Mouse (Mus musculus) heart, postnatal 14 days (tissue): Measurements from ENCODE around the gene Ppp1r15b. TPM values are rescaled to one million over a fixed set of nuclear protein-coding genes. Genes with fewer than 3 reads are reported as not detected.

Experiments
- DNase-seq, 2 experiments: peaks; one replicate each; pipeline ENCODE4 v3.0.0; 2021 to 2022
- intact Hi-C: fragments of 180-260 bp; cut with DNase I; formaldehyde crosslinking; loops from one replicate; pipeline ENCODE4 v1.15.1; 2025
- total RNA-seq, 2 experiments: library from RNA; stranded (reverse); gene quantifications; 2 replicates each; pipeline ENCODE4 v1.2.3; 2021

The Ppp1r15b gene
- total RNA-seq, 2 experiments from 2014 or later: 32.2 to 34.6 TPM

DNA sequence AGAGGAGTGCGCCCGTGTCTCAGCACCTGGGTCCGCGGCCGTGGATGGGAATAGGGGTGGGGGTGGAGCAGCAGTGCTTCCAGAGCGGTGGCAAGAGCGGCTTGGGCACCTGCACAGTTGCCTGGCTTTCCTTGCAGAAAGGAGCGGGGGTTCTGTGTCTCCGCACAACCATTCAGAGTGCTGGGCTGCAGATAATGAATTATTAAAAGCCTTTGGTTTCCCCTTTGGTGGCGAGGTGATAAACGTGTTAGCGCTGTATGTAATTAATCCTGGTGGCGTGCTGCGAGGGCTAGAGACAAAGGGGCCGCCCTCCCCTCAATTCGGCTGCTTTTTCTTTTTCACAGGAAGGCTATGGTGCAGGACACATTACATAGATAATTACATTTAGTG is 51.8 kb downstream of the Ppp1r15b start:
- intact Hi-C loops: loop anchor here (5.0 kb wide), 2 partner anchors 45 to 85 kb away; no protein-coding TSS in a partner anchor
- DNase-seq: no peak

DNA sequence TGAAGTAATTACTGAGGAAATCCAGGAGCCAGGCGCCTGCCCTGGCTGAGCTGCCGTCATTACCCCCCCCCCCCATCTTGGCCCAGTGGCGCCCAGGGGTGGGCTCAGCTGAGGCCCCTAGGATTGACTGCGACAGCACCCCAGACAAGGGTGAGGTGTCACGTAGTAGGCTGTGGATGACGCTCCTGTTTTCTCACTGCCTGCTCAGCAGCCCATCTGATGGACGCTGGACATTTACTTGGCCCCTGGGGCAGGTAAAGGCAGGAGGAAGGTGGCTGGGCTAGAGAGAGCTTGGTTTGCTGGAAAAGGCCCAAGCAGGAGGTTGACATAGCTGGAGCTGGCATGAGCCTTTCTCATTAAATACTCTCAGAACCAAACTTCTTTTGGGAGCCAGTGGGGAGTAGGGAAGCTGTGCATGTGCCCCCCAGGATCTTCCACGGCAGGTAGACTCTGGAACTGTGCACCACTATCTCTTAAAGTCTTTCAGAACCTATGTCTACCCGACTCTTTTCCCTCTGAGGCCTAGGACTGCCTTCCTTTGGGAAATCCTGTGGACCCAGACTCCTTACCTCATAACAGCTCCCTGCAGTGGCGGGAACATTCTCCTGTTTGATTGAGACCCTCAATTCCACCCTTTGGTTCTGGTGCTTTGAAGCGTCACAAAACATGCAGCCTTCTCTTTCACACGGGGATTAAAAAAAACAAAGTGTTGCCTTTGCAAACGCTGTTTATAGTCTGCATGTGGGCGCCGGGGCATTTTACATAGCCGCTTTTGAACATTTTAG is 52.4 kb downstream of the Ppp1r15b start:
- intact Hi-C loops: loop anchor here (5.0 kb wide), 2 partner anchors 44 to 84 kb away; no protein-coding TSS in a partner anchor
- no peak for DNase-seq

DNA sequence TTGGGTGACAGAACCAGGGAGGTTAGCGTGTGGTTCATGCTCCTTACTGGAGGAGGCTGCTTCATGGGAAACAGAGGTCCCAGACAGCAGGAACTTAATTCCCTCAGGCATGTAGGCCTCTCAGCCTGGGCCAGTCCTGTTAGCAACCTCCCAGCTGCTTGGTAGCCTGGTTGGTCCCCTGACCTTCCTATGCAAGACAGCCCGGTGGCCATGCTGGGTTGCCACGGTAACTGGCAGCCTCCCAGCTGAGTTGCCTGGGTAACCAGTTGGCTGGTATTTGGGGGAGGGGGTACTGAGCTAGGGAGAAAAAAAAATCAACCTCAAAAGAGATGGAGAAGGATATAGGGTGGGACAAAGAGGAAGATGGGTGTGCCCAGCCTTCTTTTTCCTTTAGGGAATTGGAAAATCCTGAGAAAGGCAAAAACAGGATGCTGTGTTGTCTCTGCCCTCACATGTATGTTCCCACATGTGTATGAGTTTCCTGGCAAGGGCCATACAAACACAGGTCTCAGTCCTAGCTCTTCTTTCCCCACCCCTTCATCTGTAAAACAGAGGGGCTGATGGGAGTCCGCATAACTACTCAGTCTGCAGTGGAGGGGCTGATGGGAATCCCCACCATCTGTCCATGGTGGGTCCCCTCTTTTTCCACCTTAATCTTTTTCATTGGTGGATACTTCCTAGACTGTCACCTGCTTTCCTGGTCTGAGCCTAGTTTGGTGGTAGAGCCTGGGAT is 57.2 kb downstream of the Ppp1r15b start:
- peak in 1 of 2 experiments; percentile 25 for DNase-seq
- intact Hi-C loops: no loop called here

DNA sequence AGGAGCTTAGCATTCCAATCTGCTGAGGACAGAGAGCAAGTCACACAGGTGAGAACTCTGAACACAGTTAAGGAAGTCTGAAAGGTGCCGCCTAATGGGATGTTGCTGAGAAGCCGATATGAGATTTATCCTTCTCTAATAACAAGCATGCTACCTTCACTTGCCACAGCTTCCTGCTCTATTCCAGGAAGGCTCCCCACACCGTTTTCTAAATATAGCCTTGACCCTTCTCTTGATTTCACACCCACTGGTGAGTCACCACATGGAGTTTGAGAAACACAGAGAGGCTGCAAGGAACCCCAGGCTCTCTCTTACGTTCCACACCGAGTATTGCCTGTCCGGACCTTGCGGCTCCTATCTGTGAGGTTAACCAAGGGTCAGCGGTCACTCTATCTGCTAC is 57.8 kb downstream of the Ppp1r15b start:
- intact Hi-C loops: no loop called here

More for the DNA sequence above, 57.8 kb downstream of the Ppp1r15b start:
- DNase-seq: no peak

Other genes with a start within 250 kb of the Ppp1r15b start
- 10 to 100 TPM; 42.8 to 52.4 TPM for gene Mdm4, start 100.6 kb upstream of the Ppp1r15b start, total RNA-seq
- gene Pik3c2b, start 85.5 kb upstream of the Ppp1r15b start, total RNA-seq: 10 to 100 TPM; 22.7 to 24.3 TPM
- gene Plekha6, start 33.1 kb downstream of the Ppp1r15b start, total RNA-seq: 10 to 100 TPM; 69.0 to 81.8 TPM
- not detected for gene Golt1a, start 178.7 kb downstream of the Ppp1r15b start, total RNA-seq
- gene Kiss1, start 190.7 kb downstream of the Ppp1r15b start, total RNA-seq: not detected
- gene Ren1, start 219.4 kb downstream of the Ppp1r15b start, total RNA-seq: under 1 TPM in 1 of 2 experiments, not detected in 1; 0.24 TPM
- under 1 TPM; 0.49 to 0.67 TPM for gene Etnk2, start 232.4 kb downstream of the Ppp1r15b start, total RNA-seq